Mouse (Mus musculus): ENCODE measurements around the gene Fen1.

DNA sequence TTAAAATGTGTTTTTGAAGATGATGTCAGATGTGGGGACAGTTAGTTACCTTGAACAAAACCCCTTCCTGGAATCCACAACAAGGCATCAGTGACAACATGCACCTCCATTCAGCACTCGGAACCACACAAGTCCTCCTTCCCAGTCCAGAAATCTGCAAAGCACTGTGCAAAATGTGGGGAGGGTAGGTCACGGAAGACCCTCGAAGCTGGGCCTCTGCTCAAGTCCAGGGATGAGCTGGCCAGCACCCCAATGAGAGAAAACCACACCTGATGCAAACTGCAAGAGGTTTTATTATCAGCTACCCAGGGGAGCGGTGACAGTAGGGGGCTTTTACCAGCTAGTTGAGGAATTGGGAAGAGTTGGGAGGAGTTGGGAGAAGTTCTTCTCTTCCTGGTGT is 29.0 kb downstream of the Fen1 start:
- TF ChIP-seq CTCF (IDR thresholded peaks at IDR 0.05; ENCODE audit: insufficient read depth, low read depth, low read length) (no peak), POLR2A (IDR thresholded peaks at IDR 0.05; ENCODE audit: insufficient read depth, low read depth, low read length) (no peak)

All from olfactory bulb, adult 2 months (tissue).